Mouse (Mus musculus): ENCODE results near the gene Maml2.

- TF ChIP-seq EP300 (optimal IDR thresholded peaks at IDR 0.05) (no peak), CTCF (IDR thresholded peaks at IDR 0.05; ENCODE audit: low read depth) (no peak)
Measured at GRCm38 (mm10) chr9:13701773-13702172, 404.0 kb downstream of the Maml2 start.

All from stomach, postnatal 0 days (tissue).